Mouse (Mus musculus): ENCODE data around the gene Cc2d2a. TPM values are rescaled to one million over a fixed set of nuclear protein-coding genes. Genes with fewer than 3 reads are reported as not detected.

Cc2d2a gene
- total RNA-seq, 1 experiment from 2014 or later, result 5.3 TPM

DNA sequence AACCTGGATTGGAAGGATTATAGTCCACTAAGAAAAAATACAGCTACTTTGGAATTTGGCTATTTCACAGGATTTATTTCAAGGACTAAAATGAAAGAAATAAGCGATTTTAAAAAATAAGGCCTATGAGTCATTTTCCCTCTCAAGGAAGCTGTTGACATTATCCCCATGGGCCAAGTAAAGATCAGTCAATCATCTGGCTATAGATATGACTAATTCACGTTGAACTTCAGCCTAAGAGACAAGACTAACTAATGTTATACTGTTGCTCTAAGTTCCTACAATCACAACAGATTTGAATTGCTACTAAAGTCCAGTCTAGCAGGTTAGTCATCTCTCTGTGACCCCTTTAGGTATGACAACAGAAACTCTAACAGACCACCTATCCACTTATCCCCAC, 121.8 kb downstream of the Cc2d2a start:
- ATAC-seq (replicated peaks in 1 of 2; ENCODE audit: insufficient read depth in 1 of 2, low FRiP score in 2 of 2, low TSS enrichment in 1 of 2, low read depth in 1 of 2, poor library complexity in 2 of 2, severe bottlenecking in 2 of 2), result no peak

DNA sequence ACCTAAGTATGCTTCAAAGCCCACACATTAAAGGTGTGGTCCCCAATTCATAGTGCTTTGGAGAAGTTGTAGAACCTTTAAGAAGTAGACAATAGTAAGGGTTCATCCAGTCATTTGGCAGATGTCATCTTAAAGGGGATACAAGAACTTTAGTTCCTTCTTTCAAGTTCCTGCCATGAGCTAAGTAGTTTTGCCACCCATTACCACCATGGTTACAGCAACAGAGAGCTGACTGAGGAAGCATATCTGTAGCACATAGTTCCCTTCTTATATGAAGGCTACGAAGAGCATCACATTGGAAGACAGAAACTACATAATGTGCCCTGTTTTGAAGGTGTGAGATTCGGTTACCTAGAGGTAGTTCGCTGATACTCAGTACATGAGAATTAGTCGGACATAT, 124.5 kb downstream of the Cc2d2a start:
- ATAC-seq (replicated peaks in 1 of 2; ENCODE audit: insufficient read depth in 1 of 2, low FRiP score in 2 of 2, low TSS enrichment in 1 of 2, low read depth in 1 of 2, poor library complexity in 2 of 2, severe bottlenecking in 2 of 2), result peak; percentile 39 to 44; a peak in 2 of 4 replicates

DNA sequence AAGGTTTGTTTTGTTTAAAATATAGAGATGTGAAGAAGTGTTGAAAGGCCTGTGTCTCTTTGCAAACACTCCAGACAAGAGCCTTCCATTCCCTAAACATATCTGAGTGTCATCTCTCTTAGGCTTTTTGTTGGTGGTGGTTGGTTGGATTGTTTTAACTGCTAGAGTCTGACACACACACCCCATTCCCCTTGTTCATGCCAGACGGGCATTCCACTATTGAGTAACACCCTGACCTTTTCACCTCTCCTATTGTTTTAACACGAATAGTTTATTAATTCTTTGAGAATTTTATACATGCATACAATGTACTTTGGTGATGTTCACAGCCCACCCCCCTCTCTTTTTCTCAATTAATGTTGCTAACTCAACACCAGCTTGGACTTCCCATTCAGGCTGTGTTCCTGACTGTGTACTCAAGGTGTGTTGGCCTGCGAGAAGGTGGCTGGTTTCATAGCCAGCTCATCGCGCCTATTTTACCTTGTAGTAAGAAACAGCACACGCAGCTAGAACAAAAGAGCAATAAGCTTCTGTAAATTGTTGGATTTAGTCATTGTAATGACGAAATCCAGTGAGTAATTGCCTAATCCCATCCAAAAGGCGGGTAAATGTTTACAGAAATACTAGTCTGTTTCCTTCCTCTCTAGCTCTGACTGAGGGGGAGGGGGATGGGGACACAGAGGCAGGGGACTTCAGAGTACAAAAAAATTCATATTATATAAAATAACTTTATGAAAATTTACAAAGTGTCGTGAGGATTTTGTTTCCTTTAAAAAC, 126.0 kb downstream of the Cc2d2a start:
- ATAC-seq (replicated peaks in 1 of 2; ENCODE audit: insufficient read depth in 1 of 2, low FRiP score in 2 of 2, low TSS enrichment in 1 of 2, low read depth in 1 of 2, poor library complexity in 2 of 2, severe bottlenecking in 2 of 2), result no peak; a peak in 1 of 4 replicates

Other genes with a start within 250 kb of the Cc2d2a start
- not detected in 2 replicates for gene C1qtnf7, start 146.8 kb upstream of the Cc2d2a start, total RNA-seq (2017)
- 3.8 and 4.1 TPM in 2 replicates for gene Bst1, start 156.5 kb downstream of the Cc2d2a start, total RNA-seq (2017)
- 77.0 and 97.2 TPM in 2 replicates for gene Fbxl5, start 159.3 kb downstream of the Cc2d2a start, total RNA-seq (2017)
- 1.2 and 1.3 TPM in 2 replicates for gene Cd38, start 206.2 kb downstream of the Cc2d2a start, total RNA-seq (2017)